Mouse (Mus musculus) E14TG2a.4 (cell line): Measurements from ENCODE around the gene Dtymk.
"Not testable (repeated sequence)": the region's sequence is repeated elsewhere in the genome, so short reads cannot be mapped to it uniquely, and the experiment has no call there.

Experiments
- H3K27me3 ChIP-seq: 2 replicates; pipeline ENCODE4 v1.6.1; 2014; ENCODE audit warnings: low read length, control low read depth; ENCODE audit not compliant: insufficient read depth
- H3K36me3 ChIP-seq: 2 replicates; pipeline ENCODE4 v1.6.1; 2014; ENCODE audit warnings: low read length, control low read depth; ENCODE audit not compliant: insufficient read depth
- H3K4me1 ChIP-seq: replicated peaks from 2 replicates; pipeline ENCODE4 v1.6.1; 2014; ENCODE audit warnings: low read depth, low read length, control low read depth
- H3K4me3 ChIP-seq: replicated peaks from 2 replicates; pipeline ENCODE4 v1.5.1; 2014; ENCODE audit warnings: mild to moderate bottlenecking, low read length
- H3K9me3 ChIP-seq: 2 replicates; pipeline ENCODE4 v1.6.1; 2014; ENCODE audit warnings: low read length, control low read depth
- CTCF ChIP-seq: conservative IDR thresholded peaks from 2 replicates; pipeline ENCODE4 v1.5.1; 2014; ENCODE audit warnings: low read length
- NANOG ChIP-seq: IDR thresholded peaks from 2 replicates; pipeline ENCODE4 v1.6.1; 2014; ENCODE audit warnings: borderline replicate concordance, low read length, mixed read lengths
- POU5F1 ChIP-seq: IDR thresholded peaks from 2 replicates; pipeline ENCODE4 v1.6.1; 2014; ENCODE audit warnings: low read length, borderline replicate concordance

Gene Dtymk

DNA sequence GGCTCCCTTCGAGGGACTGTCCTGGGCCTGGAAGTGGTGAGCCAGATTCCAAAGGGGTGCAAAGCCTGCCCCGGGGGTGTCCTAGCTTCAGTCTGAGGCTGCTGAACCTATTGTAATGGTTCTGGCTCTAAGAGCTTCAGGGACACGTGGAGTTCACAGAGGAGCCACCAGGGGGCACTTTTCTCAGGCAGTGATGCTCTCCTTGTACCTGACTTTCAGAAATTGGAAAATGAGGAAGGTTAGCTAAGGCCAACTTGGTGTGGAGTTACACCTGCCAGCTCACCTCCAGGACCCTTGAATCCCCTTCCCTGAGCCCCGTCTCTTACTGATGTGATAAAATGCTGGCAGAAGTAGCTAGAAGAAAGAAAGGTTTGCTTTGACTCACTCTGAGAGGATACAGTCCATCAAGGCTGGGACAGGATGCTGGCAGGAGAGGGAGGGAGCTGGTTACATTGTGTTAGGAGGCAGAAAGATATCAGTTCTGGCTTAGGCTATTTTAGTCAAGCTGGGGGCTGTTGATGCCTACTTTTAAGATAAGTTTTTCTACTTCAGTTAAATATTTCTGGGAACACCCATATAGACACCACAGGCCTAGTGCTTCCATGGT, 31.1 kb upstream of the Dtymk start:
- H3K36me3 ChIP-seq: peaks cover 31% of the 10 kb centered on the region
- TF ChIP-seq CTCF: peak; percentile 35
- not testable (repeated sequence) for H3K9me3 ChIP-seq

DNA sequence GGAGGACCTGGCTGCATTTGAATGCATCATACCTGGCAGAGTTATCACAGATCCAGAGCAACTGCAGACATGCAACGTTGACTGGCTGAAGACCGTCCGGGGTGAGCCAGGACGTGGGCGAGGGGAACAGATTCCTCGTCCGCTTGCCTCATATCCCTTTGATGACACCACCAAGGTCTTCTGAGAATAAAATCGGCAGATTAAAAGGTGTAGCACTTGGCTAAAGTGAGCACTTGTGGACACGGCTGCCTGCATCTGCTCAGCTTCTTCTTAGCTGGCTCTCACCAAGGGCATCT, 24.8 kb upstream of the Dtymk start:
- TF ChIP-seq CTCF: no peak
- TF ChIP-seq NANOG: no peak
- no peak for TF ChIP-seq POU5F1
- H3K9me3 ChIP-seq: no peaks in the 10 kb centered on the region
- H3K4me3 ChIP-seq: peak overlapping the region; percentile 83
- H3K36me3 ChIP-seq: peaks cover 20% of the 10 kb centered on the region
- no peaks in the 10 kb centered on the region for H3K27me3 ChIP-seq
- peaks cover 33% of the 10 kb centered on the region for H3K4me1 ChIP-seq

More for the DNA sequence above, 31.1 kb upstream of the Dtymk start:
- H3K4me1 ChIP-seq, H3K27me3 ChIP-seq, H3K4me3 ChIP-seq: not testable (repeated sequence)

DNA sequence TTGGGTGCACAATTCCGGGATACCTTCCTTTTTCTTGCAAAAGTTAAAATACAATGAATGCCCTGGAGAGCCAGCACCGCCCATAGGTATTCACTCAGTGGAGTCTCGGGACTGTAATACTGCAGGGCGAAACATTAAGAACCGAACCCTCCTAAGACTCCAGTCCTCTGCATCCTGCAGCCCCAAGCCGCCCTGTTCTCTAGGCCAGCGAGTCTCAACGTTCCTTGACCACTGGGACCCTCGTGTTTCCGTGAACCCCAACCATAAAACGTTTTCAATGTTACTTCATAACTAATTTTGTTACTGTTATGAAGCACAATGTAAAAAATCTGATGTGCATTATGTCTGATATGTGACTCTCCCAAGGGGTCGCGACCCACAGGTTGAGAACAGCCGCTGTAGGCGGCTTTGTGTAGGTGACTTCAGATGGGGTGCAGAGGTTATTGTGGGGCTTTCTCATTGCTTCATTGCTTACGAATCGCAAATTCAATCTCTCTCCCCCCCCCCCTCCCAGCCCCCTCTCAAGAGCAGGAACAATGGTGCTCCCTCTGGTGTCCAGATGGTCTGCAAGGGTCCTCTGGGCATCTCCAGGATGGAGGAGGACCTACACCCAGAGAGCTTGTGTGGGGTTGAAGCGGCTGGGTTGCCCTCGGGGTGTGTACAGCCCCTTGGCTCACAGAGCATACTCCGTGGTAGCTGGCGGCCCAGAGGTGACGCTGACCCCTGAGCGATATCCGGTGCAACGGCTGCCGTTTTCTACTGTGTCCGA, 24.2 kb upstream of the Dtymk start:
- Histone ChIP-seq H3K9me3 (no peaks in the 10 kb centered on the region), H3K4me1 (peaks cover 33% of the 10 kb centered on the region), H3K27me3 (no peaks in the 10 kb centered on the region), H3K4me3 (peak overlapping the region; percentile 83), H3K36me3 (peaks cover 25% of the 10 kb centered on the region)
- TF ChIP-seq CTCF (no peak), NANOG (no peak), POU5F1 (no peak)

GRCm38 (mm10) chr1:93825105-93825674, 23.5 kb upstream of the Dtymk start:
- no peaks in the 10 kb centered on the region for H3K27me3 ChIP-seq

GRCm38 (mm10) chr1:93824609-93825008, 22.9 kb upstream of the Dtymk start, which contains the start of gene D2hgdh:
Gene D2hgdh, plus strand, starts transcription at chr1:93824909.
- H3K27me3 ChIP-seq: no peaks in the 10 kb centered on the region
- H3K4me3 ChIP-seq: peak within 1 kb of the TSS; percentile 83
- no peaks in the 10 kb centered on the region for H3K9me3 ChIP-seq
- peaks cover 33% of the 10 kb centered on the region for H3K4me1 ChIP-seq
- TF ChIP-seq NANOG (no peak), POU5F1 (no peak), CTCF (no peak)
- H3K36me3 ChIP-seq: peaks cover 34% of the 10 kb centered on the region

More at GRCm38 (mm10) chr1:93825105-93825674, 23.5 kb upstream of the Dtymk start:
- Histone ChIP-seq H3K36me3 (peaks cover 32% of the 10 kb centered on the region), H3K9me3 (no peaks in the 10 kb centered on the region), H3K4me3 (peak overlapping the region; percentile 83), H3K4me1 (peaks cover 33% of the 10 kb centered on the region)
- no peak for TF ChIP-seq POU5F1
- TF ChIP-seq NANOG: no peak
- TF ChIP-seq CTCF: no peak

GRCm38 (mm10) chr1:93823796-93824495, 22.2 kb upstream of the Dtymk start:
- no peak for TF ChIP-seq POU5F1
- TF ChIP-seq CTCF: no peak
- TF ChIP-seq NANOG: no peak

DNA sequence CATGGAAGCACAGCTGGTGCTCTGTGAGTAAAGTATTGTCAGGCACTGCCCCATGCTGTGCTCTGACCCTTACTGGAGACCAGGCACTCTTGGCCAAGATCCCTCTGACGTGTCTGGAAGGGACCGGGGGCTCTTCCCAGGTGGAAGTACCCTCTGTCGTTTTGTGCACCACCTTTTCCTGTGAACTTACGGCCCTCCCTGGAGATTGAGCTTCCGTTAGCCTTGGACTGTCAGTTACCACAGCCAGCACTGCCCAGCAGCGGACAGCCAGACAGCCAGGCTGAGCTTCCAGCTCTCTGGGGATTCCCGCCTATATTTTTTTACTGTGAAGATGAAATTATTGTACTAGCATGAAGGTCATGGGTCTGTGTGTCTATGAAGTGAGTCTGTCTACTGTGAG, 17.0 kb upstream of the Dtymk start:
- no peaks in the 10 kb centered on the region for H3K27me3 ChIP-seq
- no peak overlapping the region for H3K4me3 ChIP-seq
- no peaks in the 10 kb centered on the region for H3K9me3 ChIP-seq
- peaks cover 91% of the 10 kb centered on the region for H3K36me3 ChIP-seq
- TF ChIP-seq POU5F1 (no peak), NANOG (no peak), CTCF (no peak)
- peaks cover 13% of the 10 kb centered on the region for H3K4me1 ChIP-seq

More at GRCm38 (mm10) chr1:93823796-93824495, 22.2 kb upstream of the Dtymk start:
- Histone ChIP-seq H3K9me3 (no peaks in the 10 kb centered on the region), H3K4me3 (peak overlapping the region; percentile 83; the same call in 1 of the 2 replicates), H3K27me3 (no peaks in the 10 kb centered on the region), H3K36me3 (peaks cover 39% of the 10 kb centered on the region), H3K4me1 (peaks cover 33% of the 10 kb centered on the region)

- H3K9me3 ChIP-seq: no peaks in the 10 kb centered on the region
- no peak overlapping the region for H3K4me3 ChIP-seq
- peaks cover 98% of the 10 kb centered on the region for H3K36me3 ChIP-seq
- TF ChIP-seq POU5F1 (no peak), NANOG (no peak), CTCF (no peak)
- H3K4me1 ChIP-seq: peaks cover 9% of the 10 kb centered on the region
- H3K27me3 ChIP-seq: no peaks in the 10 kb centered on the region
Observed at GRCm38 (mm10) chr1:93817823-93818532, 16.2 kb upstream of the Dtymk start.
